ENCODE assay signal across 24 mouse cellular contexts in the genomic region with DNA sequence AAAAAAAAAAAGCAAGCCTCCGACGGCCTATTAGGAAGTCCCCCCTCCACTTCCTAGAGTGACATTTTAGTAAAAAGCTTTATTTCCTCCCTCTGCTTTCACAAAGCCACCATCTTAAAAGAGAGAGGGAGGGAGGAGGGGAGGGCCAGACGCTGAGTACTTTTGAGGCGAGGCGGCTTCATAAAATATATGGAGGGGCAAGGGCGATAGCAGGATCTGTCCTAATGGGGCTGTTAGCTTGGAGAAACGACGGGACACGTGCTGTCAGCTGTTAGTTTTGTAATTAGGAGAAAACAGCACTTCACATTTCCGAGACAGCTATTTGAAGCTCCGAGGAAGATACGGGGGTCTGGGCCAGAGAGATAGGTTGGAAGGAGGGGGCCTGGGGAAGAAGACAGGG.
A peak's percentile ranks its signal among the peaks of the same experiment; 100 is the strongest.
DNase-seq lines count a peak whose midpoint lies in the region; ATAC-seq and TF ChIP-seq lines count a peak whose summit lies in the region.
"Had no signal": no experiment of that assay in that cellular context is flagged by ENCODE, and none has a peak within 500 bp of the region (broad histone marks: within the 10 kb centered on the region; RNA-seq: fewer than 3 reads in every experiment).

No protein-coding gene starts in this region.

- no peaks in the 10 kb centered on the region for H3K9me3 ChIP-seq in forebrain, embryonic 10.5 days
- H3K9me3 ChIP-seq in forebrain, embryonic 11.5 days (ENCODE audit: control insufficient read depth, low read length), result no peaks in the 10 kb centered on the region
- no peaks in the 10 kb centered on the region for H3K9me3 ChIP-seq in neural tube, embryonic 13.5 days
- H3K9me3 ChIP-seq: stomach, embryonic 15.5 days had no signal

- peaks cover 30% of the 10 kb centered on the region for H3K27me3 ChIP-seq in forebrain, embryonic 10.5 days (ENCODE audit: poor library complexity, severe bottlenecking)
- no peaks in the 10 kb centered on the region for H3K27me3 ChIP-seq in forebrain, embryonic 11.5 days (ENCODE audit: control insufficient read depth, insufficient read depth, low read length)
- H3K27me3 ChIP-seq in neural tube, embryonic 13.5 days, result 0 out of 2 replicates have a peak, but pooled peaks cover 15% of the 10 kb centered on the region
- H3K27me3 ChIP-seq: stomach, embryonic 15.5 days had no signal

- no peaks in the 10 kb centered on the region for H3K36me3 ChIP-seq in forebrain, embryonic 10.5 days (replicated peaks)
- no peaks in the 10 kb centered on the region for H3K36me3 ChIP-seq in forebrain, embryonic 11.5 days (ENCODE audit: control insufficient read depth, insufficient read depth, low read length)
- H3K36me3 ChIP-seq in neural tube, embryonic 13.5 days, result no peaks in the 10 kb centered on the region
- H3K36me3 ChIP-seq: stomach, embryonic 15.5 days had no signal

- H3K27ac ChIP-seq in forebrain, embryonic 10.5 days, result peak overlapping the region; percentile 53; the same call in 1 of the 2 replicates
- H3K27ac ChIP-seq in forebrain, embryonic 11.5 days (ENCODE audit: low read depth, low read length), result no peak overlapping the region
- H3K27ac ChIP-seq in neural tube, embryonic 13.5 days (replicated peaks), result no peak overlapping the region
- H3K27ac ChIP-seq: gastrocnemius, adult 2 months; liver, embryonic 14.5 days; stomach, embryonic 15.5 days had no signal

- TF ChIP-seq POLR2A in brain, embryonic 14.5 days (IDR thresholded peaks at IDR 0.05; ENCODE audit: borderline replicate concordance, extremely low read depth, insufficient read depth, insufficient read length, poor library complexity, severe bottlenecking), result no peak

- H3K9ac ChIP-seq in forebrain, embryonic 11.5 days (ENCODE audit: low read length), result no peak overlapping the region
- H3K9ac ChIP-seq in neural tube, embryonic 13.5 days, result no peak overlapping the region
- H3K9ac ChIP-seq: liver, embryonic 14.5 days; stomach, embryonic 15.5 days had no signal

- DNase-seq in forebrain, embryonic 10.5 days (ENCODE audit: extremely low spot score, low spot score), result no peak
- no peak for DNase-seq in forebrain, embryonic 11.5 days (ENCODE audit: low spot score)
- DNase-seq in kidney, postnatal 10 days, result peak; percentile 15
- no peak for DNase-seq in kidney, adult 11 months
- DNase-seq in brain, embryonic 14.5 days (ENCODE audit: low read depth), result peak; percentile 77
- no peak for DNase-seq in right cerebral cortex, postnatal 14 days
- DNase-seq: adrenal gland, adult 2 months; adrenal gland, postnatal 36 days; cerebellum, adult 2 months; gastrocnemius, adult 2 months; gastrocnemius, postnatal 36 days; heart, adult 18-20 months; heart, postnatal 36 days; kidney, postnatal 25 days; liver; lung, adult 2 months; lung, postnatal 14 days; right cerebral cortex, postnatal 25 days had no signal

- H3K4me3 ChIP-seq in forebrain, embryonic 10.5 days, result no peak overlapping the region
- no peak overlapping the region for H3K4me3 ChIP-seq in forebrain, embryonic 11.5 days (ENCODE audit: low read depth, low read length)
- H3K4me3 ChIP-seq in neural tube, embryonic 13.5 days, result no peak overlapping the region
- H3K4me3 ChIP-seq: gastrocnemius, adult 2 months; stomach, embryonic 15.5 days had no signal

- 81% methylated on average over 12 of the region's 12 CpGs for WGBS in forebrain, embryonic 10.5 days
- 66% methylated on average over 12 of the region's 12 CpGs for WGBS in forebrain, embryonic 11.5 days
- 11% methylated on average over 12 of the region's 12 CpGs for WGBS in neural tube, embryonic 13.5 days

- peaks cover 35% of the 10 kb centered on the region for H3K4me1 ChIP-seq in forebrain, embryonic 10.5 days
- H3K4me1 ChIP-seq in forebrain, embryonic 11.5 days (replicated peaks; ENCODE audit: control insufficient read depth, insufficient read depth, low read length), result peaks cover 3% of the 10 kb centered on the region; the same call in 1 of the 2 replicates
- peaks cover 31% of the 10 kb centered on the region for H3K4me1 ChIP-seq in neural tube, embryonic 13.5 days (replicated peaks)
- H3K4me1 ChIP-seq: stomach, embryonic 15.5 days had no signal

- H3K4me2 ChIP-seq in forebrain, embryonic 11.5 days (ENCODE audit: low read depth, low read length, severe bottlenecking), result no peak overlapping the region
- peak overlapping the region; percentile 29; the same call in 1 of the 2 replicates for H3K4me2 ChIP-seq in neural tube, embryonic 13.5 days
- H3K4me2 ChIP-seq: heart, embryonic 11.5 days; stomach, embryonic 15.5 days had no signal

- no peak for ATAC-seq in forebrain, embryonic 11.5 days (replicated peaks; ENCODE audit: low FRiP score)
- ATAC-seq in neural tube, embryonic 13.5 days (ENCODE audit: low read depth), result peak; percentile 42; the same call in 1 of the 2 replicates
- ATAC-seq: activated CD4-positive, CD25-positive, alpha-beta regulatory T cell, adult 4 months; intestine, embryonic 16.5 days had no signal

- TF ChIP-seq CTCF in brain, embryonic 14.5 days (IDR thresholded peaks at IDR 0.05; ENCODE audit: borderline replicate concordance, extremely low read depth, insufficient read depth, insufficient read length), result no peak

Comparison
In these comparisons a context has a peak if more than half of its experiments do, and no peak if none do; other contexts are left out.
1. DNase-seq: peak in kidney, postnatal 10 days (single experiment) and brain, embryonic 14.5 days (single experiment); none in forebrain, embryonic 10.5 days (single experiment), forebrain, embryonic 11.5 days (single experiment), kidney, adult 11 months (single experiment) and right cerebral cortex, postnatal 14 days (single experiment).